ENCODE assay signal across 14 mouse cellular contexts in genomic region chr3:35027898-35028297, GRCm38 (mm10).
DNase-seq lines count a peak whose midpoint lies in the region; ATAC-seq lines count a peak whose summit lies in the region.
"Had no signal": no experiment of that assay in that cellular context is flagged by ENCODE, and none has a peak within 500 bp of the region (broad histone marks: within the 10 kb centered on the region; RNA-seq: fewer than 3 reads in every experiment).

No protein-coding gene starts in this region.

- 0 out of 2 replicates have a peak, but pooled peaks cover 2% of the 10 kb centered on the region for H3K4me1 ChIP-seq in forebrain, embryonic 11.5 days (replicated peaks; ENCODE audit: control insufficient read depth, insufficient read depth, low read length)
- H3K4me1 ChIP-seq in forebrain, embryonic 16.5 days (replicated peaks; ENCODE audit: control insufficient read depth, insufficient read depth, low read length) = no peaks in the 10 kb centered on the region
- H3K4me1 ChIP-seq in kidney, embryonic 15.5 days = peaks cover 7% of the 10 kb centered on the region
- H3K4me1 ChIP-seq in limb, embryonic 10.5 days = peaks cover 13% of the 10 kb centered on the region
- H3K4me1 ChIP-seq: liver, embryonic 13.5 days had no signal

- intact Hi-C loops in left cerebral cortex, postnatal 25 days (cut with DNase I) = no loop called here

- no peak overlapping the region for H3K27ac ChIP-seq in forebrain, embryonic 11.5 days (ENCODE audit: low read depth, low read length)
- no peak overlapping the region for H3K27ac ChIP-seq in forebrain, embryonic 16.5 days (ENCODE audit: low read length)
- 0 out of 2 replicates have a peak overlapping the region, but pooled peaks have one; percentile 6 for H3K27ac ChIP-seq in kidney, embryonic 15.5 days
- no peak overlapping the region for H3K27ac ChIP-seq in limb, embryonic 10.5 days
- H3K27ac ChIP-seq: liver, embryonic 13.5 days; macrophage; neural tube, embryonic 12.5 days had no signal

- WGBS in forebrain, embryonic 11.5 days = 9% methylated on average over 5 of the region's 5 CpGs
- 13% methylated on average over 5 of the region's 5 CpGs for WGBS in forebrain, embryonic 16.5 days
- WGBS in kidney, embryonic 15.5 days = 6% methylated on average over 5 of the region's 5 CpGs
- 5% methylated on average over 5 of the region's 5 CpGs for WGBS in limb, embryonic 10.5 days

- no peaks in the 10 kb centered on the region for H3K9me3 ChIP-seq in forebrain, embryonic 11.5 days (ENCODE audit: control insufficient read depth, low read length)
- H3K9me3 ChIP-seq in forebrain, embryonic 16.5 days (ENCODE audit: control insufficient read depth, low read length) = no peaks in the 10 kb centered on the region
- H3K9me3 ChIP-seq in kidney, embryonic 15.5 days (replicated peaks) = no peaks in the 10 kb centered on the region
- no peaks in the 10 kb centered on the region for H3K9me3 ChIP-seq in limb, embryonic 10.5 days (replicated peaks)
- H3K9me3 ChIP-seq: liver, embryonic 13.5 days; neural tube, embryonic 12.5 days had no signal

- no peaks in the 10 kb centered on the region for H3K27me3 ChIP-seq in forebrain, embryonic 11.5 days (ENCODE audit: control insufficient read depth, insufficient read depth, low read length)
- no peaks in the 10 kb centered on the region for H3K27me3 ChIP-seq in forebrain, embryonic 16.5 days (replicated peaks; ENCODE audit: control insufficient read depth, insufficient read depth, low read length)
- H3K27me3 ChIP-seq in kidney, embryonic 15.5 days = no peaks in the 10 kb centered on the region
- no peaks in the 10 kb centered on the region for H3K27me3 ChIP-seq in limb, embryonic 10.5 days (ENCODE audit: low read depth, poor library complexity, severe bottlenecking)
- H3K27me3 ChIP-seq: liver, embryonic 13.5 days; neural tube, embryonic 12.5 days had no signal

- no peak overlapping the region for H3K4me3 ChIP-seq in forebrain, embryonic 11.5 days (ENCODE audit: low read depth, low read length)
- no peak overlapping the region for H3K4me3 ChIP-seq in forebrain, embryonic 16.5 days (replicated peaks; ENCODE audit: low read length)
- no peak overlapping the region for H3K4me3 ChIP-seq in kidney, embryonic 15.5 days (replicated peaks)
- H3K4me3 ChIP-seq in limb, embryonic 10.5 days = no peak overlapping the region
- H3K4me3 ChIP-seq: liver, embryonic 13.5 days; neural tube, embryonic 12.5 days had no signal

- H3K4me2 ChIP-seq in forebrain, embryonic 11.5 days (ENCODE audit: low read depth, low read length, severe bottlenecking) = no peak overlapping the region
- H3K4me2 ChIP-seq in forebrain, embryonic 16.5 days (ENCODE audit: low read length) = no peak overlapping the region
- H3K4me2 ChIP-seq in kidney, embryonic 15.5 days = no peak overlapping the region
- H3K4me2 ChIP-seq: liver, embryonic 13.5 days; neural tube, embryonic 12.5 days had no signal

- H3K9ac ChIP-seq in forebrain, embryonic 11.5 days (ENCODE audit: low read length) = peak overlapping the region; percentile 27; the same call in 1 of the 2 replicates
- H3K9ac ChIP-seq in forebrain, embryonic 16.5 days (replicated peaks; ENCODE audit: low read depth, low read length) = no peak overlapping the region
- H3K9ac ChIP-seq in kidney, embryonic 15.5 days = no peak overlapping the region
- H3K9ac ChIP-seq: liver, embryonic 13.5 days; neural tube, embryonic 12.5 days had no signal

- peak; percentile 73 for ATAC-seq in forebrain, embryonic 11.5 days (replicated peaks; ENCODE audit: low FRiP score)
- no peak for ATAC-seq in forebrain, embryonic 16.5 days
- peak; percentile 88 for ATAC-seq in kidney, embryonic 15.5 days (replicated peaks; ENCODE audit: low FRiP score)

- H3K36me3 ChIP-seq in forebrain, embryonic 11.5 days (ENCODE audit: control insufficient read depth, insufficient read depth, low read length) = no peaks in the 10 kb centered on the region
- H3K36me3 ChIP-seq in forebrain, embryonic 16.5 days (ENCODE audit: control insufficient read depth, insufficient read depth) = no peaks in the 10 kb centered on the region
- no peaks in the 10 kb centered on the region for H3K36me3 ChIP-seq in kidney, embryonic 15.5 days
- no peaks in the 10 kb centered on the region for H3K36me3 ChIP-seq in limb, embryonic 10.5 days
- H3K36me3 ChIP-seq: liver, embryonic 13.5 days; neural tube, embryonic 12.5 days had no signal

- DNase-seq in forebrain, embryonic 11.5 days (ENCODE audit: low spot score) = peak; percentile 64
- no peak for DNase-seq in kidney, adult 18-20 months
- DNase-seq in R1 (ENCODE audit: low read depth, low spot score) = peak; percentile 68
- DNase-seq in limb, embryonic 10.5 days (ENCODE audit: low spot score) = peak; percentile 64
- no peak for DNase-seq in left cerebral cortex, postnatal 25 days (ENCODE audit: low spot score in 2 of 2)
- DNase-seq in thymus, postnatal 36 days = no peak
- DNase-seq: cerebellum, postnatal 25 days; heart, adult 18-20 months; liver, embryonic 13.5 days; right cerebral cortex, postnatal 25 days had no signal

Comparison
In these comparisons a context has a peak if more than half of its experiments do, and no peak if none do; other contexts are left out.
1. DNase-seq: peak in forebrain, embryonic 11.5 days (single experiment), R1 (single experiment) and limb, embryonic 10.5 days (single experiment); none in kidney, adult 18-20 months (single experiment), left cerebral cortex, postnatal 25 days (0 of 2) and thymus, postnatal 36 days (0 of 2).